Mouse (Mus musculus): ENCODE results near the gene Ush2a. TPM values are rescaled to one million over a fixed set of nuclear protein-coding genes. Genes with fewer than 3 reads are reported as not detected.

The Ush2a gene
- not detected for total RNA-seq (2018; cell fraction: chromatin; rRNA removed)
- total RNA-seq (2018; cell fraction: cytosol; rRNA removed), result not detected
- total RNA-seq (2018; cell fraction: nucleus; rRNA removed), result not detected
- not detected in 3 replicates for polyA plus RNA-seq (2018)

GRCm38 (mm10) chr1:188261903-188262682 lies at the start of gene Ush2a:
Gene Ush2a (plus strand): TSS chr1:188262023.
- 78% methylated on average over 10 of the region's 10 CpGs for WGBS (ENCODE audit: missing documents)
- H3K4me3 ChIP-seq (ENCODE audit: inconsistent target), result no peak within 1 kb of the TSS

GRCm38 (mm10) chr1:188214885-188215611 lies 46.8 kb upstream of the Ush2a start:
- no peaks in the 10 kb centered on the region for H3K36me3 ChIP-seq (ENCODE audit: inconsistent target)
- H3K27ac ChIP-seq, result no peak overlapping the region
- H3K4me3 ChIP-seq (ENCODE audit: inconsistent target), result no peak overlapping the region
- H3K79me2 ChIP-seq (ENCODE audit: inconsistent target), result no peaks in the 10 kb centered on the region
- 84% methylated on average over 10 of the region's 10 CpGs for WGBS (ENCODE audit: missing documents)

More at GRCm38 (mm10) chr1:188261903-188262682, at the start of gene Ush2a:
- no peaks in the 10 kb centered on the region for H3K79me2 ChIP-seq (ENCODE audit: inconsistent target)
- H3K36me3 ChIP-seq (ENCODE audit: inconsistent target), result no peaks in the 10 kb centered on the region
- H3K27ac ChIP-seq, result no peak within 1 kb of the TSS

- Histone ChIP-seq H3K27ac (no peak overlapping the region), H3K36me3 (ENCODE audit: inconsistent target) (no peaks in the 10 kb centered on the region), H3K79me2 (ENCODE audit: inconsistent target) (no peaks in the 10 kb centered on the region), H3K4me3 (ENCODE audit: inconsistent target) (no peak overlapping the region)
- 51% methylated on average over 4 of the region's 4 CpGs for WGBS (ENCODE audit: missing documents)
These were observed 40.5 kb upstream of the Ush2a start for GRCm38 (mm10) chr1:188221226-188221792.

- no peak overlapping the region for H3K4me3 ChIP-seq (ENCODE audit: inconsistent target)
These were observed 28.6 kb upstream of the Ush2a start for GRCm38 (mm10) chr1:188233036-188233724.

DNA sequence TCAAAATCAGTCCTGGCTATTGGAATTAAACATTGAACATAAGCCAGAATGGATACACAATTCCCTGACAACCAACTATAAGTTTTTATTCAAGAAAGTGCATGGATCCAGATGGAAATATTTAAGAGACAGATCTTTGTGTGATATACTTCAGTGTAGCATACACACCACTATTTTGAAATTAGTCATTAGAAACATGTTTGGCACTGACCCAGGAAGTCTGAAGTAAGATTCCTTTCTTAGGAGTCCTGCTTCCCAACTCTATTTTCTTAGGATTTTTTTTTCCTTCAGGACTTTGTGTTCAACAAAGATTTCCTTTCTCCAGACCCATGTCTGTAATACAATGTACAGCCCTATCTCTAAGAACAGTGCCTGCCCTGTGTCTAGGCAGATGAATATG lies 23.2 kb upstream of the Ush2a start:
- Histone ChIP-seq H3K36me3 (ENCODE audit: inconsistent target) (no peaks in the 10 kb centered on the region), H3K4me3 (ENCODE audit: inconsistent target) (no peak overlapping the region), H3K27ac (no peak overlapping the region), H3K79me2 (ENCODE audit: inconsistent target) (no peaks in the 10 kb centered on the region)

More at GRCm38 (mm10) chr1:188233036-188233724, 28.6 kb upstream of the Ush2a start:
- 79% methylated on average over 5 of the region's 5 CpGs for WGBS (ENCODE audit: missing documents)
- no peaks in the 10 kb centered on the region for H3K36me3 ChIP-seq (ENCODE audit: inconsistent target)
- H3K27ac ChIP-seq, result no peak overlapping the region
- H3K79me2 ChIP-seq (ENCODE audit: inconsistent target), result no peaks in the 10 kb centered on the region

GRCm38 (mm10) chr1:188241766-188242165 lies 20.1 kb upstream of the Ush2a start:
- 90% methylated on average over 10 of the region's 10 CpGs for WGBS (ENCODE audit: missing documents)
- no peaks in the 10 kb centered on the region for H3K79me2 ChIP-seq (ENCODE audit: inconsistent target)
- no peaks in the 10 kb centered on the region for H3K36me3 ChIP-seq (ENCODE audit: inconsistent target)
- H3K4me3 ChIP-seq (ENCODE audit: inconsistent target), result no peak overlapping the region
- H3K27ac ChIP-seq, result no peak overlapping the region

GRCm38 (mm10) chr1:188257500-188257899 lies 4.3 kb upstream of the Ush2a start:
- no peak overlapping the region for H3K4me3 ChIP-seq (ENCODE audit: inconsistent target)
- H3K36me3 ChIP-seq (ENCODE audit: inconsistent target), result no peaks in the 10 kb centered on the region
- no peaks in the 10 kb centered on the region for H3K79me2 ChIP-seq (ENCODE audit: inconsistent target)
- H3K27ac ChIP-seq, result no peak overlapping the region
- WGBS (ENCODE audit: missing documents), result 93% methylated on average over 6 of the region's 7 CpGs

DNA sequence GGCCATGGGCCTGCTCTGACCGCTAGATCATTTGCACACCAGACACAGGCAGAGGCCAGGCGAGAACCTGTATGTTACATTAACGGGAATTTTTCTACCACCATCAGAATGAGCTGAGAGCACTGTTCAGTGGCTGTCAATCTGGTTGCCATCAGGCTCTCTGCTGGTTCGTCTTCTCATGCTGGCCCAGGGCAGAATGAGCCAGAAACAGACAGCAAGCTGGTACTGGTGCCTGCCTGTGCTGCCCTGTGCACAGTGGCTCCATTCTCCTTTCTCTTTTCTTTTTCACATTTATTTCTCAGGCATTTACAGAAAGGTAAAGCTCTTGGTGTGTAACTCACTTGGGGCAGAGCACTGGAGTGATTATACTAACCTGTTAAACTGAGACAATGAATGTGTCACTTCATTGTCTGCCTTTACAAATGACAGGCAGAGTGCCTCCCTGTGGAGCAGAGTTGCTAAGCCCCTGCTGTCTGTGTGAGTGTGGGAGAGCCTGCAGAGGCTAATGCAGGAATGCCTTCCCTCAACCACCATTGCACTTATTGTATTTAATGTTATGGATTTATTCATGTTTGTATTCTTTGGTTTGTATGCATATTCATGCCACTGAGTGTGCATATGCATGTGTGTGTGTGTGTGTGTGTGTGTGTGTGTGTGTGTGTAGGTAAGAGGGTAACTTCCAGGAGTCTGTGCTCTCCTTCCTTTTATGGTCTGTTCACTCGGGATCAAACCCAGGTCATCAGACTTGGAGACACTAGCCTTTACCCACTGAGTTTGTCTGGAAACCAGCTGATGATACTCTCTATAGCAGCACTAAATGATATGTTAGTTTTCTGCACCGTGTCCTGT lies 1.3 kb upstream of the Ush2a start:
- Histone ChIP-seq H3K36me3 (ENCODE audit: inconsistent target) (no peaks in the 10 kb centered on the region), H3K4me3 (ENCODE audit: inconsistent target) (no peak overlapping the region), H3K79me2 (ENCODE audit: inconsistent target) (no peaks in the 10 kb centered on the region), H3K27ac (no peak overlapping the region)
- WGBS (ENCODE audit: missing documents), result 80% methylated on average over 6 of the region's 6 CpGs

DNA sequence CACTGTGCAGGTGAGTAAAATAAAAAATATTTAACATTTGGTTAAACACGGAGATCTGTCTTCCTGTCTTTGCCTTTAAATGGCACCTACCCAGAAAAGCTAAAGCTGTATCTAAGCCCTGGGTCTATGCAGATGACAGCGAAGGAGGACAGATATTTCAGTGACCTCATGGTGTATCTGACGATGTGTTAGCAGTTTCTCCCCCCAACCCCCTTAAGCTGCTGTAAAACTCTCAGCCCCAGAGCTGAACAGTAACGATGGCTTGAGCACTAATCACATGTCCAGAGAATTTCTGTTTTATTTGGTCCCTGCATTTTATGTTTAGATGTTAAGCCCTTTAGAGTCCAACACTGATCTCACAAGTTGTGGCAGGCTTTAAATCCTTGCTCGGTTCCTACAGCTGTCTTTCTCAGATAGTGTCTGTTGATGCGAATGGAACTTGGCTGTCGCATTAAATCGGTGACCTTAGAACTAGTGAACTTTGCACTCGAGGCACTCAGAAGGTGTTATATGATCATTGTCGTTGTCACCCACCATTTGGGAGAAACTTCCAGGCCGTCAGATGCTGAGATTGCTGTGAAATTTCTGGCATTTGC lies 5.4 kb downstream of the Ush2a start:
- no peak overlapping the region for H3K4me3 ChIP-seq (ENCODE audit: inconsistent target)

DNA sequence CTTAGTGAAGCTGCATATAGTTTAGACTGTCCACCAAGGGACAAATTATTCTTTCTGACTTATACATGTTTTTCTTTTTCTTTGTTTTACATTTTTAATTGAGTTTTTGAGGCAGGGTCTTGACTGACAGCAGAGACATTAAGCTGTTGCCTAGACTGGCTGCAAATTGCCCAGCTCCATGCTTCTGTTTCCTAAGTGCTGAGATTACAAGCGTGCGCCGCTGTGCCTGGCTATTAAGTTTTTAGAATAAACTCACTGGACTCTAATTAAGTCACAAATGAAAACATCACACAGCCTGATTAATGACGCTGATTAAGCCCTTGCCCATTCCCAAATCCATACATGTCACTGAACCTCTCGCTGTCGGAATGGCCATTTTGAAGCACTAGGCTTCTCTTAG lies 7.2 kb downstream of the Ush2a start:
- Histone ChIP-seq H3K79me2 (ENCODE audit: inconsistent target) (no peaks in the 10 kb centered on the region), H3K4me3 (ENCODE audit: inconsistent target) (no peak overlapping the region), H3K27ac (no peak overlapping the region), H3K36me3 (ENCODE audit: inconsistent target) (no peaks in the 10 kb centered on the region)
- WGBS (ENCODE audit: missing documents), result 94% methylated on average over 6 of the region's 6 CpGs

More for the DNA sequence above, 5.4 kb downstream of the Ush2a start:
- H3K27ac ChIP-seq, result no peak overlapping the region
- H3K79me2 ChIP-seq (ENCODE audit: inconsistent target), result no peaks in the 10 kb centered on the region
- no peaks in the 10 kb centered on the region for H3K36me3 ChIP-seq (ENCODE audit: inconsistent target)
- 89% methylated on average over 11 of the region's 11 CpGs for WGBS (ENCODE audit: missing documents)

DNA sequence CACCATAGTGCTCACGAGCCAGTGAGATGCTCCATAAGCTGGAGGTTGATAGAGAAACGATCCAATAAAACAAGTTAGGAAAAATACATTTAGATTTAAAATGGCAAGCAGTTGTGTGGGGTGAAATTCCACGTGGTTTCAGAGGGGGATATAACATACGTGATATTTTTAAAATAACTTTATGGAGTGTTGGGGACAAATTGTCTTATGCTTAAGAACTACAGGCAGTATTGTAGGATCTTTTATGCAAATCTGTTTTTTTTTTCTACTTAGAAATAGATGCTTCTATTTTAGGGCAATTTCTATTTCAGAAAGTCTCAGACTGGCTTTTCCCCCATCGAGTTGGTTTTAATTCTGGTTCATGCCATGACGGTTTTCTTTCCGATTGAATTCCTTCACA lies 51.5 kb downstream of the Ush2a start:
- no peak overlapping the region for H3K27ac ChIP-seq
- no peak overlapping the region for H3K4me3 ChIP-seq (ENCODE audit: inconsistent target)
- no peaks in the 10 kb centered on the region for H3K36me3 ChIP-seq (ENCODE audit: inconsistent target)
- H3K79me2 ChIP-seq (ENCODE audit: inconsistent target), result no peaks in the 10 kb centered on the region
- WGBS (ENCODE audit: missing documents), result 87% methylated on average over 7 of the region's 7 CpGs

DNA sequence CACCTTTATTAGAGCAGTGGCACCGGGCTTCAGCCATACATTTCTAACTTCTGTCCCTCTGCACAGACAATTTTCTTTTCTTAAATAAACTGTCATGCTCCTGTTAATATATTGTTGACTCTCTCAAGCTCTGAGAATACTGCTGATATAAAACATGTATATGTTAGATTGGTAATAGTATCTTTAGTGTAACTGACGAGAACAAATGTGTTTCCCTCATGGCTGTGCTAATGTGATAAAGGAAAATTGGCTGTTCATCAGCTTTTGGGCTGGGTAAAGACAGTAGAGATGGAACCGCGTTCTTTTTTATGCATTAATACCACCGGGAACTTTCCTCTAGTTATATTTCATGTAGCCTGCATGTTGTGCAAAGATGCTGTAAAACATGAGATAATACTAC lies 54.8 kb downstream of the Ush2a start:
- H3K36me3 ChIP-seq (ENCODE audit: inconsistent target), result no peaks in the 10 kb centered on the region
- no peaks in the 10 kb centered on the region for H3K79me2 ChIP-seq (ENCODE audit: inconsistent target)
- H3K27ac ChIP-seq, result no peak overlapping the region
- no peak overlapping the region for H3K4me3 ChIP-seq (ENCODE audit: inconsistent target)
- 84% methylated on average over 5 of the region's 5 CpGs for WGBS (ENCODE audit: missing documents)

DNA sequence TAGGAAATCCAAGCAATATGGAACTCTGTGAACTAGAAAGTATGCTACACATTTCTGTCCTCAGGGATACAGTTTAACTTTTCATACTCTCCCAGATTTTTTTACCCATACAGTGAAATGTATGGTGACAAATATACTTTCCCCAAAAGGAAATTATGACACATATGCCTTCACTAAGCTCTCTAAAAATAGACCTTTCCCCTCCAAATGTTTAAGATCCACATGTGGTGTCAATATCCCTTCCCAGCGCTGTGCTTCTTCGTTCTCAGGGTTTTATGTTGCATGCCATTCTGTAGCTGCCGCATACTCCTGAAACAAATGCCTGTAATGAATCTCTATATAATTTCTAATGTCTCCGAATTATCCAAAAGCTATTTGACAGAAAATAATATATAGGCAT lies 58.4 kb downstream of the Ush2a start:
- Histone ChIP-seq H3K79me2 (ENCODE audit: inconsistent target) (no peaks in the 10 kb centered on the region), H3K27ac (no peak overlapping the region), H3K4me3 (ENCODE audit: inconsistent target) (no peak overlapping the region), H3K36me3 (ENCODE audit: inconsistent target) (no peaks in the 10 kb centered on the region)
- 84% methylated on average over 4 of the region's 4 CpGs for WGBS (ENCODE audit: missing documents)

Measured in macrophage (primary cell).